Mouse (Mus musculus): ENCODE results near the gene Gm5134. TPM values are rescaled to one million over a fixed set of nuclear protein-coding genes. Genes with fewer than 3 reads are reported as not detected.
A peak's percentile ranks its signal among the peaks of the same experiment; 100 is the strongest.

Gene Gm5134
- total RNA-seq, 2 experiments from 2014 or later = not detected

- no peak for DNase-seq
- intact Hi-C loops (cut with DNase I) = no loop called here
Observed at GRCm38 (mm10) chr10:75937851-75938643, 16.3 kb upstream of the Gm5134 start.

- DNase-seq = no peak
- intact Hi-C loops (cut with DNase I) = no loop called here
Observed at GRCm38 (mm10) chr10:75939481-75940234, 14.7 kb upstream of the Gm5134 start.

- DNase-seq = no peak
Observed at GRCm38 (mm10) chr10:75940520-75940919, 13.8 kb upstream of the Gm5134 start, which contains the start of gene Gm867. Gene Gm867 (minus strand): TSS chr10:75940672.

GRCm38 (mm10) chr10:75941042-75941824 lies 13.1 kb upstream of the Gm5134 start:
- intact Hi-C loops (cut with DNase I) = no loop called here

More at GRCm38 (mm10) chr10:75940520-75940919, 13.8 kb upstream of the Gm5134 start, which contains the start of gene Gm867:
- intact Hi-C loops (cut with DNase I) = no loop called here

GRCm38 (mm10) chr10:75942736-75943477 lies 11.4 kb upstream of the Gm5134 start, which contains the start of gene Vpreb3:
Gene Vpreb3 (plus strand): TSS chr10:75943057.
- intact Hi-C loops (cut with DNase I) = no loop called here
- no peak for DNase-seq

More at GRCm38 (mm10) chr10:75941042-75941824, 13.1 kb upstream of the Gm5134 start:
- no peak for DNase-seq

GRCm38 (mm10) chr10:75944066-75944772 lies 10.1 kb upstream of the Gm5134 start:
- intact Hi-C loops (cut with DNase I) = no loop called here
- peak in 1 of 2 experiments; percentile 41 for DNase-seq

GRCm38 (mm10) chr10:75945213-75945612 lies 9.1 kb upstream of the Gm5134 start:
- intact Hi-C loops (cut with DNase I) = no loop called here
- DNase-seq = no peak

- no peak for DNase-seq
- intact Hi-C loops (cut with DNase I) = no loop called here
Observed at GRCm38 (mm10) chr10:75945896-75946295, 8.4 kb upstream of the Gm5134 start.

- no peak for DNase-seq
- intact Hi-C loops (cut with DNase I) = no loop called here
Observed at GRCm38 (mm10) chr10:75948079-75948478, 6.2 kb upstream of the Gm5134 start.

- intact Hi-C loops (cut with DNase I) = loop anchor here (5.0 kb wide), 1 partner anchor 362 kb away; the partner anchor contains the start of gene Ggt5
- DNase-seq = no peak
Observed at GRCm38 (mm10) chr10:75949053-75950045, 5.0 kb upstream of the Gm5134 start.

GRCm38 (mm10) chr10:75950791-75951210 lies 3.5 kb upstream of the Gm5134 start:
- no peak for DNase-seq
- intact Hi-C loops (cut with DNase I) = loop anchor here (1.0 to 5.0 kb wide), 4 partner anchors 54 to 364 kb away; partner anchors contain the start of gene Ggt5

GRCm38 (mm10) chr10:75951424-75952050 lies 2.8 kb upstream of the Gm5134 start:
- peak; percentile 46 to 69 for DNase-seq
- intact Hi-C loops (cut with DNase I) = loop anchor here (1.0 to 5.0 kb wide), 4 partner anchors 54 to 364 kb away; partner anchors contain the start of gene Ggt5

GRCm38 (mm10) chr10:75973846-75974245 lies 19.5 kb downstream of the Gm5134 start:
- intact Hi-C loops (cut with DNase I) = no loop called here
- DNase-seq = no peak

GRCm38 (mm10) chr10:75975216-75975615 lies 20.9 kb downstream of the Gm5134 start:
- intact Hi-C loops (cut with DNase I) = loop anchor here (5.0 kb wide), 1 partner anchor 227 kb away; no protein-coding TSS in a partner anchor

GRCm38 (mm10) chr10:75978119-75978834 lies 24.0 kb downstream of the Gm5134 start:
- intact Hi-C loops (cut with DNase I) = loop anchor here (5.0 kb wide), 1 partner anchor 224 kb away; no protein-coding TSS in a partner anchor
- no peak for DNase-seq

More at GRCm38 (mm10) chr10:75975216-75975615, 20.9 kb downstream of the Gm5134 start:
- no peak for DNase-seq

GRCm38 (mm10) chr10:75978835-75979157 lies 24.5 kb downstream of the Gm5134 start:
- no peak for DNase-seq
- intact Hi-C loops (cut with DNase I) = loop anchor here (5.0 kb wide), 1 partner anchor 224 kb away; no protein-coding TSS in a partner anchor
